Mouse (Mus musculus) brown adipose tissue, adult 24 weeks (tissue): Measurements from ENCODE around the gene Elavl1. TPM values are rescaled to one million over a fixed set of nuclear protein-coding genes. Genes with fewer than 3 reads are reported as not detected.

Experiments used
- H3K27ac ChIP-seq: fragments of 200-500 bp; replicated peaks from 2 replicates; pipeline ENCODE4 v1.5.1; 2012; ENCODE audit warnings: low read depth, mild to moderate bottlenecking, low read length
- H3K4me1 ChIP-seq: fragments of 200-500 bp; 2 replicates; pipeline ENCODE4 v1.6.1; 2012; ENCODE audit warnings: low read length, mixed read lengths; ENCODE audit not compliant: control insufficient read depth, insufficient read depth, insufficient read length
- H3K4me3 ChIP-seq: fragments of 200-500 bp; 2 replicates; pipeline ENCODE4 v1.5.1; 2012; ENCODE audit warnings: low read depth, mild to moderate bottlenecking, low read length, moderate library complexity; ENCODE audit not compliant: insufficient read depth
- polyA plus RNA-seq: library from polyadenylated mRNA; stranded (reverse); fragments of >200 nt; gene quantifications from 2 replicates; pipeline ENCODE4 v1.2.4, GENCODE M21; 2012; ENCODE audit not compliant: missing spikeins, insufficient read depth, insufficient read length

Elavl1 gene
- polyA plus RNA-seq, 1 experiment = 29.5 TPM

DNA sequence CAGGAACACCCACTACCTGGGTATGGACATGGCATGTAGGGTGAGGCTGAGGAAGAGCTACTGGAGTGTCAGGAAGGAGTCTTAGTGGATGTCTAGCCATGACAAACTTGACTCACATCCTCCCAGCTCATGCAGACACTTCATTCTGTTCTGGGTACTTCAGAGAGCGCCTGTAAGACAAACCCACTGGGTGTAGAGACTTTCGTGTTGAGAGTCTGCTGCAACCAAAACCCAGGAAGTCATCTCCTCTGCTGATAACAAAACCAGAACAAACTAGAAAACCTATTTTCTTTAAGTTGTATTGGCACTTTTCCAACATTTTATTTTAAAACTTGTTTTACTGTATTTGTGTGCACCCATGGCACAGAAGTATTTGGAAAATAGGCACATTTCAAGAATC, 19.4 kb downstream of the Elavl1 start:
- Histone ChIP-seq H3K4me1 (no peaks in the 10 kb centered on the region), H3K4me3 (no peak overlapping the region), H3K27ac (no peak overlapping the region)

DNA sequence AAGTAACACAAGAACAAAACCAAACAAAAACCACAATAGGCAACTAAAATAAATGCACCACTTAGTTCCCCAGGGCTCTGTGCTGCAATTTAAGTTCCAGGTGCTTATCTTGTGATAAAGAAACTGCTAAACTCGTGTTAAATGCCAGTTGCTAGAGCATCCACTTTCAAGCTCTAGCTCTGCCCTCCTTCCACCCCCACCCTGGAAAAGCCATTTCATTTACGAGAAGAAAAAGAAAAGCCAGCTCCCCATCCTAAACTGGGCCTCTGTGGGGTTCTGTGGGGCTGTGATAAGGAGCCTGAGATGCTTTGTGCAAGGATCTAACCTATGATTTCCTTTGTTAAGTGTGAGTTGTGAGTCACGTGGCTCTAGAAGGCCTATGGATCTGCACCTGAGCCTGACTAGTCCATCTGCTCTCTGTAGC, 21.1 kb downstream of the Elavl1 start:
- Histone ChIP-seq H3K4me3 (no peak overlapping the region), H3K4me1 (no peaks in the 10 kb centered on the region), H3K27ac (no peak overlapping the region)

DNA sequence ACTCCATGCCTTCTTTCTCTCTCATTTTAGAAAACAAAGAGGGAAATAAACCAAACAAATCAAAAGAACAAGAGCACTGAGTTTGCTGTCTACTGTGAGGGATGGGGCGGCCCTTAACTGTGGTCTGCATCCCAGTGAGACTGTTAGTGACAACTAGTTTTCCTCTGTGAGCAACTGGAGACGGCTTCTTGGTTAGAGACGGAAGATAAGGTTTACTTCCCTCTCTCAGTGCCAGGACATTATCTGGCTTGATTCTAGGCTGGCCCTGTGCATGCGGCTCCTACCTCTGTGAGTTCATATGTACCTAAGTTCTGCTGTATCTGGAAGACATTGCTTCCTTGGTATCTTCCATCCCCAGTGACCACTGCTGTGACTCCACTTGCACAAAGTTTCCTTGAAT, 27.4 kb downstream of the Elavl1 start:
- Histone ChIP-seq H3K4me1 (no peaks in the 10 kb centered on the region), H3K4me3 (no peak overlapping the region)

DNA sequence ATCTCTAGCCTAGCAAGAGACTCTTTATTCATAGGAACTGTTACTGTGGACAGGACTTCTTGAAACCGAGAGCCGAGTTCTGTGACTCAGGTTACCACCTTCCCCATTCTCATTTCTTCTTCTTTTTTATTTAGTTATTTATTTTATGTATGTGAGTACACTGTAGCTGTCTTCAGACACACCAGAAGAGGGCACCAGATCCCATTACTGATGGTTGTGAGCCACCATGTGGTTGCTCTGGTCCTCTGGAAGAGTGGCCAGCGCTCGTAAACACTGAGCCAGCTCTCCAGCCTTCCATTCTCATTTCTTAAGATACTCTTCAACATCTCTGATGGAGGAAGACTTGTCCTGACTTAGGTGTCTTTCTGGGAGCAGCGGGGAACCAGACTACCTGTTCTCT, 32.5 kb downstream of the Elavl1 start:
- Histone ChIP-seq H3K27ac (no peak overlapping the region), H3K4me3 (no peak overlapping the region), H3K4me1 (no peaks in the 10 kb centered on the region)

More for the DNA sequence above, 27.4 kb downstream of the Elavl1 start:
- no peak overlapping the region for H3K27ac ChIP-seq

DNA sequence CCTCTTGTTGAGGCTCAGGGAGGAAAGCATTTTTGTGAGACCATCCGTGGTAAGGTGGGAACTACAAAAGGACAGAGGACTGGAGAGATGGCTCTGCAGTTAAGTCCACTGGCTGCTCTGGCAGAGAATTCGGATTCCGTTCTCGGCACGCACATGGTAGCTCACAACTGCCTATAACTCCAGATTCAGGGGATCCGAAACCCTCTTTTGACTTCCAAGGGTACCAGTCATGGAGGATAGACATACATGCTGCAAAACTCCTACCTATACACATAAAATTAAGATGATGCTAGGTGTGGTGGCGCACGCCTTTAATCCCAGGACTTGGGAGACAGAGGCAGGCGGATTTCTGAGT, 49.1 kb downstream of the Elavl1 start:
- H3K4me1 ChIP-seq = no peaks in the 10 kb centered on the region
- peak overlapping the region; percentile 36; the same call in 1 of the 2 replicates for H3K27ac ChIP-seq
- H3K4me3 ChIP-seq = peak overlapping the region; percentile 84

DNA sequence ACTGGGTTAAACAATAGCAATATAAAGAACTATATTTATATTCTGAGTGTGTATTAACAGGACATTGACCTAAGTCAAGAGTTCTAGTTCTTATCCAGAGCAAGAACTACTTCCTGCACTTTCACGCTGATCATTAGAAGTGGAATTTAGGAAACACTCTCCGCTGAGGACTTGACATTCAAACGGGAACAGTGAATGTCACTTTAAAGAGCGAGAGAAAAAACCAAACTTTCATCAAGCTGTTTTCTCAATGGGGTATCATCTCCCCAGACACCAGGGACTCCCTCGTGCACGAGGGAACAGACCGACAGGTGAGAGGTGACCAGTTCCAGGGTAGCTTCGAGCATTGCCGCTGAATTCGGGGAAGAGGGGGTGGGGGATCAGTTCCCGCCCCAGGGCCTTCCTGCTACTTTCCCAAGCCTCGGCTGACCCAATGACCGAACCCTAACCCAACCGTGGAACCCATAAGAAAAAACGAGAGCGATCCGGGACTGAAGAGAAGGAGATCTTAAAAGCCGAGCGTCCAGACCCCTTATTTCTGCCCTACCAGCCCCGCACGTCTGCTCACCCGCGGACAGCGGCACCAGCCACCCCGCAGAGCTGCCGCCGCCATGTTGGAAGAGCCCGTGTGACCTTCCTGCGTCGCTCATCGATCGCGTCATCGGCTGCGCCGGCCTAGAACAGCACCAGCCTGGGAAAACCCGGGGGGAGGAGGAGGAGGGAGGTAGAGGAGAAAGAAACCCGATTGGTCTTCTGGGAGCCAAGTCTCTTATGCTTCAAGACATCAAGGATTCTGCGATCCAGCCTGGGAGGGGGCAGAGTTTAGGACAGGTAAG, 49.7 kb downstream of the Elavl1 start, which contains the start of gene Timm44:
Gene Timm44, minus strand, starts transcription at position 639 of the 836 bp plus-strand sequence.
- no peaks in the 10 kb centered on the region for H3K4me1 ChIP-seq
- peak within 1 kb of the TSS; percentile 82 for H3K27ac ChIP-seq
- peak within 1 kb of the TSS; percentile 84 for H3K4me3 ChIP-seq

GRCm38 (mm10) chr8:4269609-4270008, 55.6 kb downstream of the Elavl1 start:
- Histone ChIP-seq H3K4me1 (no peaks in the 10 kb centered on the region), H3K27ac (no peak overlapping the region), H3K4me3 (no peak overlapping the region)

DNA sequence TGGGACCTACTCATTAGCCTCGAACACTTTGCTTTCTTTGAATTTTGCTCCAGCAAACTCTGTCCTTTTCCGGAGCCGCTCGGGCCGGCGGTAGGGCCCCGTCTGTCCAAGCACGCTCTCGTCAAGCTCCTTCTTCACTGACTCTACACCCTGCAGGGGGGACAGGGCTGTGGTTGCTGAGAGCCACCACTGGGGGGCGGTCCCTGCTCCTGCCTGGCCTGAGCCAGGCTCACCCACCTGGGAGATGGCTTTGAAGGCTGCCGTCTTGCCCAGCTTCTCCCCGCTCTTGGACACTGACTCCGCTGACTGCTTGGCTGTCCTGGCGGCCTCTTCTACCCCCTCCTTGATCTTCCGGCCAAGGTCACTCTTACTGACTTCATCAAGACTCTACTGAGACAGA, 57.6 kb downstream of the Elavl1 start:
- no peaks in the 10 kb centered on the region for H3K4me1 ChIP-seq
- no peak overlapping the region for H3K4me3 ChIP-seq
- H3K27ac ChIP-seq = no peak overlapping the region

- no peak overlapping the region for H3K4me3 ChIP-seq
- no peak overlapping the region for H3K27ac ChIP-seq
- no peaks in the 10 kb centered on the region for H3K4me1 ChIP-seq
These were observed 59.9 kb downstream of the Elavl1 start for GRCm38 (mm10) chr8:4265160-4265914.

- H3K27ac ChIP-seq = no peak overlapping the region
These were observed 62.0 kb downstream of the Elavl1 start for GRCm38 (mm10) chr8:4263105-4263791.

DNA sequence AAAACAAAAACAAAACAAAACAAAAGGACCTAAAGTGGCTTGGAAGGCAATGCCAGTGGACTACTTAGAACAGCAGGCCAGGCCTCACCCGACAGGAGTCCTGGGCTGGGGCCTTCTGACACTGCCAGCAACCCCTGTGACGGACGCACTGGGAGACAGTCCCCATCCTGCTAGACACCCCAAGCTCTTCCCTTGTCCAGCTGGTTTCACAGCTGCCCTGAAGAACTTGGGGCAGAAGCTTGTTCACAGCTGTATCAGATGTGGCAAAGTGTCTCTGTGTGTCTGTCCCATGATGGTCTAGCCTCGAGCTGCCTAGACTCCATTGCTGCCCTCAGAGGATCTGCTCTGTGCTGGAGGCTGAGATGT, 65.4 kb downstream of the Elavl1 start:
- H3K4me1 ChIP-seq = peaks cover 3% of the 10 kb centered on the region; the same call in 1 of the 2 replicates
- H3K4me3 ChIP-seq = no peak overlapping the region
- H3K27ac ChIP-seq = no peak overlapping the region

More at GRCm38 (mm10) chr8:4263105-4263791, 62.0 kb downstream of the Elavl1 start:
- H3K4me3 ChIP-seq = no peak overlapping the region
- H3K4me1 ChIP-seq = peaks cover 3% of the 10 kb centered on the region; the same call in 1 of the 2 replicates

- Histone ChIP-seq H3K27ac (no peak within 1 kb of the TSS), H3K4me3 (peak within 1 kb of the TSS; percentile 47), H3K4me1 (peaks cover 3% of the 10 kb centered on the region; the same call in 1 of the 2 replicates)
These were observed 65.9 kb downstream of the Elavl1 start, which contains the start of gene Ctxn1 for GRCm38 (mm10) chr8:4259125-4259804. Gene Ctxn1, minus strand, starts transcription at chr8:4259274.

DNA sequence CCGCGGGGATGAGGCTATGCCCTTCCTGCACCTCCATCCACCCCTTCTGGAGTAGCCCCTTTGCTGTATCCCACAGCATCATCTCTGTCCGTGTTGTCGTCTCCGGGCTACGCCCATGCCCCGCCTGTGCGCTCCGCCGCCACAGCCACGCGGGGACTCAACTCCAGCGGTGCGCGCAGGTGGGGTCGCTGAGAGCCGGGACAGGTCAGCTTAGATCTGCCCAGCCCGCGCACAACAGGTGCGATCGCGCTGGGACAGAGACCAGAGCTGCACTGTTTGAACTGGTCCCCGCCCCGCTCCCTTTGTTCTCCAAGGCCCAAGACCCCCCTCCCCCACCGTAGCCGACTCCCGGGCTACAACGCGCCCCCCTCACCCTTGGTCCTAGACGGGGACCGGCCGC, 66.5 kb downstream of the Elavl1 start:
- Histone ChIP-seq H3K4me1 (peaks cover 3% of the 10 kb centered on the region; the same call in 1 of the 2 replicates), H3K27ac (no peak overlapping the region), H3K4me3 (peak overlapping the region; percentile 47)

DNA sequence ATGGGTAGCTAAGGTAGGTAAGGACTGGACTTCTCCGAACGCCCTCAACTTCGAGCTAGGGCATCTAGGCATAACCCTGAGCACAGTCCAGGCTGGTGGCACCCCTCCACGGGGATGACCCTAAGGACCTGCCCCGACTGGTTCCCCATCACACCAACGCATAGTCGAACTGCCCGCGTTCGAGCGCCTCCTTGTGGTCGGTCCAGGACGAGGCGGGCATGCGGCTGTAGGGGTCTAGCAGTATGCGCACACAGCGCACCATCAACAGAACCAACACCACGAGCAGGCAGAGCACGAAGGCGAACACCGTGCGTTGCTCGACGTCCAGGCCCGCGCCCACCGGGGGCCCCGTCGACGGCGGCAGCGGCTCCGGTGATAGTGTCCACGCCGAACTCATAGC, 67.0 kb downstream of the Elavl1 start:
- Histone ChIP-seq H3K4me1 (peaks cover 3% of the 10 kb centered on the region; the same call in 1 of the 2 replicates), H3K4me3 (peak overlapping the region; percentile 47), H3K27ac (no peak overlapping the region)
